Mouse (Mus musculus) c-Kit-positive CD71-positive TER-119-positive erythroid progenitor cells, embryonic 14.5 days (primary cell): ENCODE results near the gene Zfp507.

Experiments used
- DNase-seq: peaks from one replicate; pipeline ENCODE4 v3.0.0-alpha.2; 2013; ENCODE audit warnings: low spot score

Gene Zfp507

GRCm38 (mm10) chr7:35802906-35803595 lies at the start of gene Zfp507:
Gene Zfp507 (minus strand): TSS chr7:35803003.
- DNase-seq: peak; percentile 84

- no peak for DNase-seq
Measured at GRCm38 (mm10) chr7:35850426-35850825, 47.6 kb upstream of the Zfp507 start.

- no peak for DNase-seq
Measured at GRCm38 (mm10) chr7:35848526-35848925, 45.7 kb upstream of the Zfp507 start.

GRCm38 (mm10) chr7:35840504-35840903 lies 37.7 kb upstream of the Zfp507 start:
- no peak for DNase-seq

GRCm38 (mm10) chr7:35836851-35837250 lies 34.0 kb upstream of the Zfp507 start:
- no peak for DNase-seq

GRCm38 (mm10) chr7:35836415-35836814 lies 33.6 kb upstream of the Zfp507 start:
- DNase-seq: no peak

- no peak for DNase-seq
Measured at GRCm38 (mm10) chr7:35830119-35830518, 27.3 kb upstream of the Zfp507 start.

- DNase-seq: no peak
Measured at GRCm38 (mm10) chr7:35823906-35824305, 21.1 kb upstream of the Zfp507 start.

- DNase-seq: no peak
Measured at GRCm38 (mm10) chr7:35822320-35822719, 19.5 kb upstream of the Zfp507 start.

- DNase-seq: no peak
Measured at GRCm38 (mm10) chr7:35821357-35821756, 18.6 kb upstream of the Zfp507 start.

- no peak for DNase-seq
Measured at GRCm38 (mm10) chr7:35819486-35819885, 16.7 kb upstream of the Zfp507 start.

GRCm38 (mm10) chr7:35814759-35815551 lies 12.2 kb upstream of the Zfp507 start:
- DNase-seq: no peak

GRCm38 (mm10) chr7:35813306-35813705 lies 10.5 kb upstream of the Zfp507 start:
- DNase-seq: no peak

GRCm38 (mm10) chr7:35810736-35811135 lies 7.9 kb upstream of the Zfp507 start:
- no peak for DNase-seq

- no peak for DNase-seq
Measured at GRCm38 (mm10) chr7:35804206-35804605, 1.4 kb upstream of the Zfp507 start.

- peak; percentile 32 for DNase-seq
Measured at GRCm38 (mm10) chr7:35802201-35802905, 450 bp downstream of the Zfp507 start.

- no peak for DNase-seq
Measured at GRCm38 (mm10) chr7:35796123-35796522, 6.7 kb downstream of the Zfp507 start.

- DNase-seq: no peak
Measured at GRCm38 (mm10) chr7:35794145-35794664, 8.6 kb downstream of the Zfp507 start.

GRCm38 (mm10) chr7:35792150-35792848 lies 10.5 kb downstream of the Zfp507 start:
- peak; percentile 45 for DNase-seq

- no peak for DNase-seq
Measured at GRCm38 (mm10) chr7:35790926-35791325, 11.9 kb downstream of the Zfp507 start.

GRCm38 (mm10) chr7:35790201-35790600 lies 12.6 kb downstream of the Zfp507 start:
- DNase-seq: no peak

GRCm38 (mm10) chr7:35785579-35785978 lies 17.2 kb downstream of the Zfp507 start:
- no peak for DNase-seq
